Mouse (Mus musculus) heart, embryonic 15.5 days (tissue): ENCODE measurements around the gene Tm9sf2. TPM values are rescaled to one million over a fixed set of nuclear protein-coding genes. Genes with fewer than 3 reads are reported as not detected.

Experiments
- ATAC-seq: fragments of 200-750 bp; cut with Nextera tagmentation; replicated peaks from 2 replicates; pipeline ENCODE4 v1.8.0; 2017; ENCODE audit warnings: low read depth, moderate TSS enrichment; ENCODE audit not compliant: insufficient number of reproducible peaks, insufficient read depth, low FRiP score
- H3K27ac ChIP-seq: fragments of 300-500 bp; sonication (generic); 2 replicates; pipeline ENCODE4 v1.5.1; 2015; ENCODE audit warnings: mild to moderate bottlenecking, inconsistent platforms
- H3K27me3 ChIP-seq: fragments of 300-500 bp; sonication (generic); 2 replicates; pipeline ENCODE4 v1.6.1; 2015; ENCODE audit warnings: inconsistent platforms
- H3K36me3 ChIP-seq: fragments of 300-500 bp; sonication (generic); 2 replicates; pipeline ENCODE4 v1.6.1; 2015; ENCODE audit warnings: mild to moderate bottlenecking, inconsistent platforms
- H3K4me1 ChIP-seq: fragments of 300-500 bp; sonication (generic); replicated peaks from 2 replicates; pipeline ENCODE4 v1.6.1; 2015; ENCODE audit warnings: inconsistent platforms
- H3K4me2 ChIP-seq: fragments of 300-500 bp; sonication (generic); 2 replicates; pipeline ENCODE4 v1.6.1; 2015; ENCODE audit warnings: inconsistent platforms, mild to moderate bottlenecking, moderate library complexity
- H3K4me3 ChIP-seq: fragments of 300-500 bp; sonication (generic); 2 replicates; pipeline ENCODE4 v1.5.1; 2015; ENCODE audit warnings: mild to moderate bottlenecking, inconsistent platforms
- H3K9ac ChIP-seq: fragments of 300-500 bp; sonication (generic); 2 replicates; pipeline ENCODE4 v1.6.1; 2015; ENCODE audit warnings: mild to moderate bottlenecking, inconsistent platforms
- H3K9me3 ChIP-seq: fragments of 300-500 bp; sonication (generic); replicated peaks from 2 replicates; pipeline ENCODE4 v1.6.1; 2016; ENCODE audit warnings: inconsistent platforms
- WGBS: fragments of 180-500 bp; shearing (Covaris S2); methylation state at CpG from one replicate; pipeline ENCODE4 v1.1.7; 2015; ENCODE audit warnings: mixed read lengths; 5-methylcytosine and 5-hydroxymethylcytosine counted together
- polyA plus RNA-seq: library from polyadenylated mRNA; unstranded; fragments of >200 nt; fragmentation: Nextera tagmentation; extraction: Ambion mirVana; gene quantifications from 2 replicates; pipeline ENCODE4 v1.2.1, GENCODE M21; 2015

The Tm9sf2 gene
- polyA plus RNA-seq, 1 experiment from 2014 or later: 120 TPM

DNA sequence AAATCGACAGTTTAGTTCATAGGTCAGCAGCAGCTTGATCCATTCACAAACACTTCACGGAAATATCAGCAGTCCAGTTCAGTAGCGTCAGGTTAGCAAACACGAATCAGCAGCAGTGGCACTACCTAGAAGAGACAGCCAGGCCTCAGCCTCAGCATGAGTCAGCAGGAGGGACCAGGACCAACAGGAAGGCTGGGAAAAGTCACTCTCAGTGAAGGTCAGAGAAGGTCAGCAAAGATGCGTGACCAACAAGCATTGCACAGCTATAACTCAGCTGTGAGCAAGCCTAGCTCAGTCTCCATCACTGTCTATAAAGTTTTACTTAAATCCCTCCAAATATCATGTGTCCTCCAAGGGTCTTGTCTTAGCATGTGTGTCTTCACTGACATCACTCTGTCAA is 102.3 kb downstream of the Tm9sf2 start:
- ATAC-seq: no peak
- Histone ChIP-seq H3K4me2 (no peak overlapping the region), H3K4me3 (no peak overlapping the region), H3K36me3 (no peaks in the 10 kb centered on the region), H3K27me3 (no peaks in the 10 kb centered on the region), H3K4me1 (no peaks in the 10 kb centered on the region), H3K27ac (no peak overlapping the region), H3K9ac (no peak overlapping the region), H3K9me3 (no peaks in the 10 kb centered on the region)
- 76% methylated on average over 5 of the region's 5 CpGs for WGBS

Other genes with a start within 250 kb of the Tm9sf2 start
- 42.4 and 50.0 TPM in 2 replicates for gene Ubac2, start 228.4 kb upstream of the Tm9sf2 start, polyA plus RNA-seq
- gene Gpr18, start 191.3 kb upstream of the Tm9sf2 start, polyA plus RNA-seq: 0.21 and 0.93 TPM in 2 replicates
- gene Gpr183, start 141.8 kb upstream of the Tm9sf2 start, polyA plus RNA-seq: 1.8 and 3.1 TPM in 2 replicates
- not detected in 2 replicates for gene Timm8a2, start 72.4 kb upstream of the Tm9sf2 start, polyA plus RNA-seq
- 68.5 and 87.2 TPM in 2 replicates for gene Clybl, start 74.7 kb downstream of the Tm9sf2 start, polyA plus RNA-seq